Mouse (Mus musculus): ENCODE measurements at regions not wholly inside any gene's neighbourhood (a gene's known extent, or its start where the extent isn't known, plus 50 kb on each side); places are given as distances from the start of the nearest gene placed in this dataset.

DNA sequence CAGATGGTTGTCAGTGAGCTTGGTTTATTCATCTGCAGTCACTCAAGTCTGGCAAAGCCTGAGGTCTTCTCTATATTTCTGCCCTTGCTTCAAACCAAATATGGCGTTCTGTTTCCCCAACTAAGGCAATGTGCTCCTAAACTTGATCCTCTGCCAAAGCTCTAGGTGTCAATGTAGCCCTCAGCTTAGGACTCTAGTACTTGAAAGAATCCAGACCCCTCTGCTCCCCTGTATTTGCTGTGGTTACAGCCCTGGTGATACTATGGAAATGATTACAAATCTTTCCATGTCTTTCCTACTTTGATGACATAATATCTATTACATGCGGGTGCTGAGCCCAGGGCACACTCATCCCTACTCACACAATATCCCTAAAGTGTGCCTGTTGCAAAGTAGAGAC, 672.9 kb upstream of the Tbl1xr1 start:
- no peak for TF ChIP-seq CTCF (conservative IDR thresholded peaks at IDR 0.05; ENCODE audit: insufficient read depth, insufficient read length, low read depth, low read length)
- no peak for TF ChIP-seq POLR2A (IDR thresholded peaks at IDR 0.05; ENCODE audit: low read depth, low read length)

All from kidney, adult 2 months (tissue).